Mouse (Mus musculus): ENCODE results near the gene Ajuba.

The Ajuba gene

DNA sequence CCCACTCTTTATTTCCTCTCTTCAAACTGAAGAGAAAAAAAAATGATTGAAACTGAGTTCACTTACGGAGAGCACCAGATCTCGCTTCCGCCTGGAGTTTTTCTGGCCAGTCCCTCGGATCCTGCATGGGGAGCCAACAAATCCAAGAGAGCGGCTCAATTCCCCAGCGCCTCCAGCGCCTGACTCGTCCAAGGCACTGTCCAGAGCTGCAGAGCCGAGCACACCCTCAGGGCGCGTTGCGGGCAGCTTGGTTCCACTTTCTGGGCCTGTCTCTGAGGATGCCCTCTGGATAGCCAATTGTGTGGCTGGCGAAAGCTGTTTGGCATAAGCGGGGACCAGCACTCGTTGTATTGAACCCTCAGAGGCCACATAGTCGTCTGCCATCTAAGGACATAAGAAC is 13.7 kb upstream of the Ajuba start:
- no peak for DNase-seq

GRCm38 (mm10) chr14:54583681-54584338 is 6.5 kb upstream of the Ajuba start:
- peak in 1 of 2 experiments; percentile 70 for DNase-seq

DNA sequence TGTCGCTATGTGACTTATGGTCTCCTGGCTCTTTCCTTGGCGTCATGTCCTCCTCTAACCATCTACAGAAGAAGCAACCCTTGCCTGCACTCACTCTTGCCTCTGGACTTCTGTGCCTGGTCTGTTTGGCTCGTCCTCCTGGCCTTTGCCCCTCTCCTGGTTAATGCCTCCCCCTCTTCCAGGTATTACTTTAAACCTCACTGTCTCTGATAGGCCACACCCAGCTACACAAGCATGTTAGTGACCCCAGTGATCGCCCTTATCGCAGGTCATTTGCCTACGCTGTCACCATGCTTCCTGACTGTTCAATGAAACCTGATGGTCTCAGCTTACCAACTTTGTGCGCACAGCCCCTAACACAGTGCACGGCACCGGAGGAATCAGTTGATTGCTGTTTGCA is 5.2 kb upstream of the Ajuba start:
- DNase-seq, result peak in 1 of 2 experiments; percentile 30

GRCm38 (mm10) chr14:54579638-54580037 is 2.3 kb upstream of the Ajuba start:
- no peak for DNase-seq

DNA sequence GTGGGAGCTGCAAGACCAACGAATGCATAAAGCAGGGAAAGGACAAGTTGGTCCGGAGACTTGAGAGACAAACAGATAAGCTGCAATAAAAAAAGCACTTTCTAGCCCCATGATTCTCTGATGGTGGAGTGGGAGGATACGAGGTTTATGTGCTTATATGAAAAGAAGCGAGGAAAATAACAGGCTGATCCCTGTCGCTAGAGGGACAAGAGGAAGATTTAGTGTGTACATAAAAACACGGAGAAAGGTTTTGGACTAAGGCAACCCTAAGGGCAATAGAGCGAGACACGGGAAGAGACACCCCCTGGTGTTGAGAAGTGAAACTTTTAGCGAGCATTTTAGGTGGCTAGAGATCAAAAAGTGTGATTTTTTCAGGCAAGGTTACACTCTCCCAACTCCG is 705 bp upstream of the Ajuba start:
- peak; percentile 48 to 50 for DNase-seq

- peak; percentile 33 to 44 for DNase-seq
Measured at GRCm38 (mm10) chr14:54576241-54577088, 893 bp downstream of the Ajuba start.

DNA sequence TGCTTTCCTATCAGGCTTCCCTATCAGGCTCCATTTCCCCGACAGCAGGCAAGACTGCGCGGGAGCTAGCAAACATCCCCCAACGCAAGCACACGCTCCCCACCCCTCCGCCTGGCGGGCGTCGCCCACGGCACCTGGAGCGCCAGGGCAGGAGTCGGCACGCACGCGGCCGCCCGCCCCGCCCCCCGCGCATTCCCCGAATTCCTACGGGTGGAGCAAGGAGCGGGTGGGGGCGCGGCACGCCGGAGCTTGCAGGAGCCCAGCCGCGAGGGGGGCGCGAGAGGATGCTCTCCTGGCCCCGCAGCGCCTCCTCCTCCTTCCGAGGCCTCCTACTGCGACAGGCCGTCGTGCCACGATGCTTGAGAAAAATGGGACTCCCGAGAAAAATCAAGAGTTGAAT is 1.7 kb downstream of the Ajuba start:
- DNase-seq, result peak; percentile 83 to 87

DNA sequence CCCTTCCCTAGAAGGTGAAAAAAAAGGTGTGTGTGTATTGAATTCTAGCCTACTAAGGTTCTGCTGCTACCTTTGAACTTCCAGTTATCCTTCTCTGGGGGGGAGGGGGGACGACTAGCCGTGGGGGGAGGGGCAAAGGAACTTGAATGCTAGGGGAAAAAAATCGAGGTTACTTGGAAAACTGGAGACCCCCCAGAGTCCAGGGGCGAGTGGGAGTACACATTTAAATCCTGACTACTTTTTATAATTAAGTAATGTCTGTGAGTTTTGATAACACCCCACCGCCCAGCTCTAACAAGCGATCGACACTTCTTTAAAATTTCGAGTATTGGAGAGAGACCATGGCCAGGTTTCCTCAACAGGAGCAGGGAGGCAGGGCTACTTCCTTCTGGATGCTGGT is 2.3 kb downstream of the Ajuba start:
- DNase-seq, result peak in 1 of 2 experiments; percentile 28

GRCm38 (mm10) chr14:54574253-54574652 is 3.1 kb downstream of the Ajuba start:
- no peak for DNase-seq

DNA sequence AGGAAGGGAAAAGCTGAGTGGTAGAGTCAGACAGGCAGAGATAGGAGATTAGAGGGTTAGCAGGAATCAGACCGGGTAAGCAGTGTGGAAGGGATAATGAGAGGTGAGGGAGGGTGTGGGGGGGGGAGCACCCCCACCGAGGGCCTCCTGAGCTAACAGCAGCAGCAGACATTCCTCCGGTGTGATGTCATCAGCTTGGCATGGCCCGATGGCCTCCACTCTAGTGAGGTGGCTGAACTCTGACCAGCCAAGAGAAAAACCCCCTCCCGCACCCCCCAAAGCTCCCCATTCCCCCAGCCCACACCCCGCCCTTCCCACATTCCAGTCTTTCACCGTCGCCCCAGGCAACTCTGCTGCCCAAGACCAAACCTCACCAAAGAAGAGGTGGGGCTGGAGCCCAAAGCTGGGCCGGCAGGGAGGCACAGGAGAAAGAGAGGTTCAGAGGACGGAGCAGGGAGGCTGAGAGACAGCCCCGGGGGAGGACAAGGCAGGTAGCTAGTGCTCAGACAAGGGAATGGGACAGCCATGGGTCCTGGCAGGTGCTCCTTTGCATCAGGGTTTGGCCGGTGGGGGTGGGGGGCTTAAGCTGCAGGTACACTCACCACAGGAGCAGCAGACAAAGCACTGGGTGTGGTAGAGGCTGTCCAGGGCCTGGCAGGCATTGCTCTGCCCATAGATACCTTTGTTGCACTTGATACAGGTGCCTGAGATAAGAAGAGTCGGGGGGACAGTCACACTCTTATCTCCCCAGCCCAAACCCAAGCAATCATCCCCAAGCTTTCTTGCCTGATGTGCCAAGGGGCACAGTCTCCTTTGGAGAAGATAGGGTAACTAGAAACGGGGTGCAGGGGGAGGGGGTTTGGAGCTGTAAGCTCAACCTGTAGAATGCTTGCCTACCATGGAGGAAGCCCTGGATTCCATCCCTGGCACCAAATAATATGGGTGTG is 4.3 kb downstream of the Ajuba start:
- DNase-seq, result peak; percentile 80 to 85

DNA sequence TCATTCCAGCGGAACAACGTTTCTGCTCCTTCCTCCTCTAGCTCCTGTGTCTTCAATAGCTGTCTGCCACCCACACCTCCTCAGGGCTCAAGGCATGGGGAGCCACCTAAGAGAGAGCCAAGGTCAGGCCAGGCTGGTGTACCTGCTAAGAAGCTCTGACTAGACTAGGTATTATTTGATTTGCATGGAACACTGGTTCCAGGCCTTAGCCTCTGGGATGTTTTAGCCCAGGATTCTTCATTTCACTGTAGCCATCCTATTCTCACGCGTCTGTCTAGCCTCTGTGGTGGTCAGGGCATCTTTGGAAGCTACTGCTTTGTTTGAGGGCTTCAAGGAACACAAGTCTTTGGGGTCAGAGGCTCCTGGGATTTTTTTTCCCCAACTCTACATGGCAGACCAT is 5.2 kb downstream of the Ajuba start:
- no peak for DNase-seq

- DNase-seq, result no peak
Measured at GRCm38 (mm10) chr14:54569451-54570392, 7.6 kb downstream of the Ajuba start.

GRCm38 (mm10) chr14:54568694-54569414 is 8.5 kb downstream of the Ajuba start:
- peak; percentile 67 to 83 for DNase-seq

DNA sequence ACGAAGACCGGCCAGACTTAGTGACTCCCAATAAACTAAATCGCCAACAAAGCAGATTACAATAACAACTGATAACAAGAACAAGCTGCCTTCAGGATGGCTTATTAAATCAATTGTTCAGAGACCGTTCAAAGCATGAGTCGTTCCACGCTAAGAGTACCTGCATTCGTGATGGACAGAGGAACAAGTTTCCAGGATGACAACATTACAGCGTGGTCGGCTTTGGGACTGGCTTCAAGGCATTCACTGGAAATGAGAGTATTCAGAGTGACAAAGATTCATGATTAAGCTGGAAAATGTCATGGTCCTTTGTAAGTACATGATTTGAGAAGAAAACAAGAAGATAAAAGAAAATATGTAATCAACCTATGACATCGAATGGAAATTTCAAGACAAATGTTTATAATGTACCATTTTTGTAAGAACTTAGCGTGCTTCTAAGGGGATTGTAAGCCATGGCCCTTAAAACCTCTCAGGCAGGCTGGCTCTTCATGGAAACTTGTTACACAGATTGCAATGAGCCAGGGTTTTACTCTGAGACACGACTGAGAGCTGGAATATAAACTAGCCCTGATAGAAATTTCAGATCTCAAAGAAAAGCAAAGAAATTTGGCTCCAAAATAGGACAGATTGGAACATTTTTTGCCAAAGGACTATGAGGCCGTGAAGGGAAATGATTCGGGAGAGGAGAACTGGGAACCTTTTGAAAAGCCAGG is 16.7 kb downstream of the Ajuba start:
- DNase-seq, result no peak

GRCm38 (mm10) chr14:54557330-54557729 is 20.0 kb downstream of the Ajuba start:
- DNase-seq, result no peak

DNA sequence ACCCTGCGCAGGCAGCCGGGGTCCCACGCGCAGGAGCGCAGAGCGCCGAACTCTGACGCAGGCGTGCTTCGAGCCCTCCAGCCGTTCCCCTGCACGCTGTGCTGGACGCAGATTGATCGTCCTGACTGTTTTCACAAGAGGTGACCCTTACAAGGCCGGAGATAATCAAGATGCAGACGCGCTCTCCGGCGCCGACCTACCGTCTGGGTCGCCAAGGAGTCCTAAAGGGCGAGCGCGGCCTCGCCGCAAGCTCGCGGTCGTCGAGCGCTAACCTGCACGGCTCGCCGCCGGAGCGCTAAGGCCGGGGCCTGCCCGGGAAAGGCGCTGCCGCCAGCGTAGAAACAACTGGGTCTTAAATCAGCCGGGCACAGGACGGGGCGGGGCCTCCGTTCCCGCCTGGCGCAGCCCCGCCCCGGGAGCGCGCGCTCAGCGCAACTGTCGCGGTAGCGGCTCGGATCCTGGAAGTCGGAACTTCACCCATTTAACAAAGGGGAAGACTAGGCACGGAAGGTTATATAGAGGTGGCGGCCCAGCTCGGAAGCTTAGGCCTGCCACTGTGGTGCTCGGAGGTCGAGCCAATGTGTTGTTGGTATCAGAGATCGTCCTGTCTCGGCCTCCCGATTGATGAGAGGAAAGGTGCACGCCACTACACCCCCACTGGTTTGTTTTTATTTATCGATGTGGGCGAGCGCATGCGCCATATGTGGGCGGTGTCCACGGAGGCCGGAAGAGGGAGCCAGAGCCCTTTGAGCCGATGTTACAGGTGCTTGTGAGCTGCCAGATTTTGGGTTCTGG is 23.2 kb downstream of the Ajuba start, which contains the start of gene Haus4:
Haus4 (minus strand) TSS at position 642 of the 795 bp plus-strand sequence.
- peak; percentile 83 to 86 for DNase-seq

- no peak for DNase-seq
Measured at GRCm38 (mm10) chr14:54553454-54553974, 23.8 kb downstream of the Ajuba start.

GRCm38 (mm10) chr14:54544703-54545102 is 32.7 kb downstream of the Ajuba start:
- DNase-seq, result no peak

- DNase-seq, result no peak
Measured at GRCm38 (mm10) chr14:54540771-54541170, 36.6 kb downstream of the Ajuba start.

Data from kidney, adult 8-10 months (tissue).